Mouse (Mus musculus): ENCODE data around the gene Hipk1. TPM values are rescaled to one million over a fixed set of nuclear protein-coding genes. Genes with fewer than 3 reads are reported as not detected.
"Not testable (repeated sequence)": the region's sequence is repeated elsewhere in the genome, so short reads cannot be mapped to it uniquely, and the experiment has no call there.

Gene Hipk1
- 10 to 100 TPM; 28.8 to 71.0 (median 34.9) TPM for polyA plus RNA-seq (2017; shearing (Covaris generic))

DNA sequence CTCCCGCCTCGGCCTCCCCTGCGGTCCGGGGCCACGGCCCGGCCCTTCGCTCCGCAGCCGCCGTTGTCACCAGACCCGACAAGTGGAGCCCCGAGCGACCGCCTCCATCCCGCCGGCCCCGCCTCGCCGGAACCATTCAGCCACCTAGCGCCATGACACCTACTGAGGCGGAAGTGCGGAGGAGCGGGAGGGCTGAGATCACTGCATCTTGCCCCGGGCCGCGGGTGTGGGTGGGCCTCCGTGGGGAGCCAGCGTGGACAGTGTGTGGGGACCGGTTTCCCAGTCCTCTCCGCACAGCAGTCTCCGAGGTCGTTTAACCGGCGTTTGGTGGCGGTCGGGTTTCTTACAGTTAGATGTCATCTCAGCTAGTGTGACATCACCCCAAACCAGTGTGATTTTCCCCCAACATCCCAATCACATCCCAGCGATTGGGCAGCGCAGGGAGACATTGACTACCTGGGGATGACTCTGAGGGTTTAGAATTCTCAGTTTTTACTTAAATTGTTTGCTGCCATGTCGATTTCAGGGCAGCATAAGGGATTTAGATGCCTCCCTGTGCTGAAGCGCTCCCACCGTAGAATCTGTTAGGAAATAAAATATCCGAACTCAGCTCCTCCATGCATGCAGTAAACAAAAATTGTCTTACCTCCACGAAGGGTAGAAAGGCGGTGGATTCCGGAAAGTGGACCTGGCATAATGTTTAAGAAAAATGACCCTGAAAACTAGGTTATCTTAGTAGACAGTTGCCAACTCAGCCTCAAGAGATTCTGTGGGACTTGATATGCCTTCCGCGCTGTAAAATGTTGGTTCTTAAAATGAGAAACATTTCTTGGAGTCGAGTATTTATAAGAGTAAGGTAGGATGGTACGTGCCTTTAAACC lies at the start of gene Hipk1:
Hipk1 (minus strand) TSS at position 334 of the 881 bp plus-strand sequence.
- ATAC-seq, result peak; percentile 87

DNA sequence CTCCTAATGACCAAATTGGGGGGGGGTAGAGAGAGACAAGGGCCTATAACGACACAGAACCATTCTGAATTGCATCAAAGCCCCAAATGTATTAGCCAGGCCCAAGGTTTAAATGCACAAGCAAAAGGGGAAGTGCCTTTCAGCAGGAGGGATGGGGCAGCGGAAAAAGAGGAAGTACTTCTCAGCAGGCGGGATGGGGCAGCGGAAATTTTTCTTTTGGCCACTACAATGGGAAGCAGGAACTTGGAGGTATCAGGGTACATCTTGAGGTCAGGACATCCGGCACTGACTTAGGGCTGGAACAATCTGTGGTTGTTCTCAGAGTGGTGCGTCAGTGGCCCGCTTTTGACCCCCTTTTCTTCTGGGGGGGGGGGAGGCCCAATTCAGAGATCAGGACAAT lies 49.6 kb upstream of the Hipk1 start:
- not testable (repeated sequence) for ATAC-seq

DNA sequence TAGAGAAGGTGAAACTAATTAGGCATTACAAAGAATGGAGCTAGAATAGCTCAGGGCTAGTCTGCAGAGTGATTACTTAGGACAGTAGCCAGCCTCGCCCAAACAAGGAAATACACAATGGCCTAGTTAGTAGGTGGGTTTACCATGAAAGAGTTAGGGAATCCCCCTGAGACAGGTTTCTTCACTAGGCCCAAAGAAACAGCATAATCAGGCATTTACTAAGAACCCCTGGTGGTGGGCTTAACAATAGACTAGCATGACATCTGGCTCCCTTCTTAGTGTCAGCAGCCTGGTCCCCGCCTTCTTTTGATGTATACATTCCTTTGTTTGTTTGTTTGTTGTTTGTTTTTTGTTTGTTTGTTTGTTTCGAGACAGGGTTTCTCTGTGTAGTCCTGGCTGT lies 48.8 kb upstream of the Hipk1 start:
- ATAC-seq, result not testable (repeated sequence)

DNA sequence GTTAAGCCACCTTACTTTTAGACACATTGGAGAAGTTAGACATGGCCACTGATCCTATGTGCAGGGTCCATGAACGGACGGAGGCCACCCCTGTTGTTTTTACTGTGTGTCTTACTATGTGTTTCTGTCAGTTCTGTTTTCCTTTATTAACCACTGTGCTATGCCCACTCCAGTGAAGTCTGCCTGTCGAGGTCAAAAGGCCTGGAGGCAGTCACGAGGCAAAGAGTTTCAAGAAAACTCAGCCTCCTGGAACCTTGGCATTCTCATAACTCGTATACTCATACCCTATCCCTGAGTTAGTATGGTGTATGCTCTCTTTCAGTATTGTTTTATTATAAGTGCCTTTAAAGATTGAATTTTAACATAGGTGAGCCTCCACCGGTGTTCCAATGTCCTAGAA lies 48.3 kb upstream of the Hipk1 start:
- no peak for ATAC-seq

DNA sequence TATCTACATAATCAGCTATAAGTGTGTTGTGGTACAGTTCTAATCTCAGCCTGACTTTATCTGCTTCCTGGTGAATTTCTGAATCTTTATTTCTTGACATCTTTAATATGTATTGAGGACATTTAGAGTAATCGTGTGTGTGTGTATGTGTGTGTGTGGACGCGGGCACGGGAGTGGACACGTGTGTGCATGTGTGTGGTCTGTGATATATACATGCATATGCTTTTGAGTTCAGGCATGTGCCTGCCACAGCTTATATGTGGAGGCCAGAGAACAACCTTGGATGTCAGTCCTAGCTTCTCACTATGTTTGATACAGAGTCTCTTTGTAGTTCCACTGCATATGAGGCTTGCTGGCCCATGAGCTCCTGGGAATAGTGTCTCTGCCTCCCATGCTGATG lies 45.1 kb upstream of the Hipk1 start:
- no peak for ATAC-seq

DNA sequence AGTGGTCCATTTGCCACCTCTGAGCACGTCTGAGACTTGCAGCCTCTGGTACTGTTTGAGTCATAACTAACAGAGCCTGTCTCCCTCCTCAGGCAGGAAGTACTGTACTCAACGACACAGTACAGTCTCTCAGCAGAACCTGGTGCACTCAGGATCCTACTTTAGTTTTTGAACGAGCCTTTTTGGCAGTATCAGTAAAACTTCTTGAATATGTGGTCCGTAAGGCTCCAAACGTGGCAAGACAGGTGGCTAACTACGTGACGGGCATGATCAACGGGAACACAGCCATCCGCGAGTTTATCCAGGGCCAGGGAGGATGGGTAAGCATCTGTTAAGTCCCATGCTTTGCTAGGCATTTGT lies 44.6 kb upstream of the Hipk1 start:
- peak; percentile 92 for ATAC-seq

DNA sequence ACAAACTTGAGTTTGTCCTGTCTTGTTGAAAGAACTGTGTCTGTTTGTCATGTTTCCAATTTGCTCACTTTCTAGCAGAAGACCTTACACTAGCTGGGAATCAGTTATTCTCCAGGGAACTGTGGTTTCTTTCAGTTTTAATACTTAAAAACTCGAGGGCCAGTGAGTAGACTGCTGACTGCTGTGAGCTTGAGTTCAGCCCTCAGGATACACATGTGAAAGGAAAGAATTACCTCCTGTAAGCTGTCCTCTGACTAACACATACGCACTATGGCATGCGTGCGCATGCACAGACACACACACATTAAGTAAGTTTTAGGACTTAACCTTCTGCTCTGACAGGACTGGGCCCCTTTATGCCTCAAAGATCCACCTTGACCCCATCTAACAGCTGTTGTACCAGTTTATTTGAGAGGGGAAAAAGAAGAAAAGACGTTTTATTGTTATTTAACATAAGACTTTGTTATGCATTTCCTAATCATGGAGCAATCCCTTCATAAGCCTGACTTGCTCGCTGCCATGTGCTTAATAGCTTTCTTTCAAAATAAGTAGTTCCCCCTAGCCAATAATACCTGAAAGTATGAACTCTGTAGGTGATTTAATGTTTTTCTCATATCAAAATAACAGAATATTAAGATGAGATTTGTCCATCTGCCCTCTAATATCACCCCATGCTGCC lies 44.0 kb upstream of the Hipk1 start:
- no peak for ATAC-seq

DNA sequence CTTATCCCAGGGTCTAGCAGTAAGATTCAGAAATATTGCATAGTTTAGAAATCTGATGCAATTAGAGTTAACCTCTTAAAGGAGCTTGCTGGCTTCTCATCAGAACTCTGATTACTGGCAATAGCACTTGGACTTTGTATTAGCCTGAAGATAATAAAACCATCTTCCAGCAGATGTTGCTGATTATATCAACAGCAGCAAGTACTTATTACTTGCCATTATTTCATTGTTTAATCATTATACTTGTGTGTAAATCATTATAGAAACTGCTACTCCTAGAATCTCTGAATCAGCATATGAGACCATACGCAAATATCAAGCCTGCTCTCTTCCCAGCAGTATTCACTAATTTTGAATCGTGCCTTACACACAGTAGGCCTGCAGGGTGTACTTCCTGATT lies 42.6 kb upstream of the Hipk1 start:
- no peak for ATAC-seq

DNA sequence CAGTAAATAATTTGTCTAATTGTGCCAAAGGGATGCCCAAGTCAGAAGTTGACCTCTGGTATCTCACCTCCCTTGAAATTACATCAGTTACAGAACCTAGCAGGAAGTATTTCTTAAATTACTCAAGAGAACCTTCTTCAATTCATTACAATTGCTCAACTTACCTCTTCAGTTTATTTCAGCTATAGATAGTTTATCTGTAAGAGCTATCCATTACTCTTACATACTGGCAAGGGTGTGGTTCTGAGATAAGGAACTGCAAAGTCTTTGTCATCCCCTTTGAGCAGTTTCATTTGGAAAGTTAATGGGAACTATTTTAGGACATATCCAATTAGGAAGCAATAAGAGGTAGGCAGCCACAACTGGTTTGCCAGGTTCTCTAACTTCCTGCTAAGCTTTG lies 41.1 kb upstream of the Hipk1 start, which contains the start of gene Bcl2l15:
Bcl2l15 (plus strand) TSS at position 176 of the 400 bp plus-strand sequence.
- no peak for ATAC-seq

DNA sequence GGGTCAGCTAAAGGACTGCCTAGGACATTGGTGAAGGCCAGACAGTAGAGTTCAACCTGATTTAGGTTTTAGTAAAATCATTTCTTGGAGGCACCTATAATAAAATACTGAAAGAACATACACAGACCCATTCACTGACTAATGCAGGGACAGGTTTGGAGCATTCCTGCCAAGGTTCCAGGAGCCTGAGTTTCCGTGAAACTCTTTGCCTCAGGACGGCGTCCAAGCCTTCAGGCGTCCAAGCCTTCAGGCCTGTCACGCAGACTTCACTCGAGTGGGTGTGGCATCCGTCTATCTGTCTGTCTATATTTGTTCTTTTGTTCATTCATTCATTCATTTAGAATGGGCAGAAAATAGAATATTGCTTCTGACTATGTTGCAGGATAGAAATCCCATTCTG lies 39.8 kb upstream of the Hipk1 start:
- ATAC-seq, result no peak

DNA sequence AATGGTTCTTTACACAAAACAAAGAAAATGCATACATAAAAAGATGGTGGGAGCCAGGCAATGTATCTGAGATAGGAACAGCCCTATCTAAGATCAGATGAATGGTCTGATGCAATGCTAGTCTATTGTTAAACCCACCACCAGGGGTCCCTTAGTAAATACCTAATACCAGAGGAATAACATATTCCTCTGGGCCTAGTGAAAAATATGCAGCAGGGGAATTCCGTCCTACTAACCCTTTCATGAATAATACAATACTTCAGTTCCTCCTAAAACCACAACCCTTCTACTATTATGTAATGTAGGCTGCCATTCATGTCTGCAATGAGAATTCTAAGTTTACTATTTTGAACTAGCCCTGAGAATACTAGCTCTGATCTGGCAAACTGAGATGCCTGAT lies 39.3 kb upstream of the Hipk1 start:
- peak; percentile 80 for ATAC-seq

DNA sequence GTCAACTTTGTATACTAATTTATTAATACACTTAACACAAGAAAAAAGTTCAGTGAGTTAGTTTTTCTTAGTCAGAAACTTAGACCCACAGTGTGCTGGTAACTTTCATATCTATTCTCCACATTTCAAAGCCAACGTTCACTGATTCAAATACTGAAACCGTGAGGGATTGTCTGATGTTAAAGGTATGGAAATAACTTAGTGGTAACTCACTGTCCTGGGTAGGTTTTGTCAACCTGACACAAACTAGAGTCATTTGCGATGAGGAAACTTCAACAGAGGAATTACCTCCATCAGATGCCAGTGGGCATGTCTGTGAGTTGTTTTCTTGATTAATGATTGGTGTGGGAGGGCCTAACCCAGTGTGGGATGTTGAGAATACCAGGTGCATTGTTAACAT lies 37.7 kb upstream of the Hipk1 start:
- ATAC-seq, result peak; percentile 56

DNA sequence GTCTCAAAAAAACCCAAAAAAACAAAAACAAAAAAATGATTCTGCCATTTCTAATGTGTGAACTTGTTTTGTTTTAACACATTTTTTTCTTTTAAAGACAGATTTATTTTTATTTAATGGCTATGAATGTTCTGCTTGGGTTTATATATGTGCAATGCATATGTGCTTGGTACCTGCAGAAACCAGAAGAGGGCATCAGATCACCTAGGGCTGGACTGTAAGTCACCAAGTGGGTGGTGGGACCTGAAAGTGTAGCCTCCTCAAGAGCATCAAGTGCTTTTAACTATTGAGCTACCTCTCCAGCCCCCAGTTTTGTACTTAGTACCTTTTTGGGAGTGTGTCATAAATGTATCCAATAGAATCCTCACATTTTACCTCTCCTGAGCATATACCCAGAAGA lies 36.2 kb upstream of the Hipk1 start:
- no peak for ATAC-seq

DNA sequence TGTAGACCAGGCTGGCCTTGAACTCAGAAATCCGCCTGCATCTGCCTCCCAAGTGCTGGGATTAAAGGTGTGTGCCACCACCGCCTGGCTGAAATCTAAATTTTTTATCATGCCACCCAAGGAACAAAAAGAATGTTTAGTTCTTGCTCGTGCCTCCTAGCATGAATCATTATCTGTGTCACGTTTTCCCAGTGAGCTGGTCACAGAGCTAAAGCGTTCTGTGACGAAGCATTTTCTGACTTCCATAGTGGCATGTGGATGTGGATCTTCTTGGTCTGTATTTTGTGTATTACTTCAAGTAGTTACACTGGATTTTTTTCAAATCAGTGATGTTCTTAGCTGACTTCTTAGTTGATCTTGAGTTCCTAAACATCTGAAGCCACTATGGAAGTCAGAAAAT lies 19.6 kb upstream of the Hipk1 start:
- ATAC-seq, result no peak

DNA sequence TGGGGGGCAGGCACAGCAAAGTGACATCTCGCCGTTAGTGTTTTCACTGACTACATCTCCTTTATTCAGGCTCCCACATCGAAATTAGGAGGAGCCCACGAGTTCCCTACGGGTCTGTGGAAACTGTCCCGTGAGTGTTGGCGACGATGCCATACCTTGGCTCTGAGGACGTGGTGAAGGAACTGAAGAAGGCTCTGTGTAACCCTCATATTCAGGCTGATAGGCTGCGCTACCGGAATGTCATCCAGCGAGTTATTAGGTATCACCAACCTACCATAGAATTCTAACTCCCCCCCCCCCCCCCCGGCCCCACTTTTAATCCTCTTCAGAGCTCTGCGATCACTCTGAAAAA lies 18.4 kb upstream of the Hipk1 start:
- ATAC-seq, result peak; percentile 30

DNA sequence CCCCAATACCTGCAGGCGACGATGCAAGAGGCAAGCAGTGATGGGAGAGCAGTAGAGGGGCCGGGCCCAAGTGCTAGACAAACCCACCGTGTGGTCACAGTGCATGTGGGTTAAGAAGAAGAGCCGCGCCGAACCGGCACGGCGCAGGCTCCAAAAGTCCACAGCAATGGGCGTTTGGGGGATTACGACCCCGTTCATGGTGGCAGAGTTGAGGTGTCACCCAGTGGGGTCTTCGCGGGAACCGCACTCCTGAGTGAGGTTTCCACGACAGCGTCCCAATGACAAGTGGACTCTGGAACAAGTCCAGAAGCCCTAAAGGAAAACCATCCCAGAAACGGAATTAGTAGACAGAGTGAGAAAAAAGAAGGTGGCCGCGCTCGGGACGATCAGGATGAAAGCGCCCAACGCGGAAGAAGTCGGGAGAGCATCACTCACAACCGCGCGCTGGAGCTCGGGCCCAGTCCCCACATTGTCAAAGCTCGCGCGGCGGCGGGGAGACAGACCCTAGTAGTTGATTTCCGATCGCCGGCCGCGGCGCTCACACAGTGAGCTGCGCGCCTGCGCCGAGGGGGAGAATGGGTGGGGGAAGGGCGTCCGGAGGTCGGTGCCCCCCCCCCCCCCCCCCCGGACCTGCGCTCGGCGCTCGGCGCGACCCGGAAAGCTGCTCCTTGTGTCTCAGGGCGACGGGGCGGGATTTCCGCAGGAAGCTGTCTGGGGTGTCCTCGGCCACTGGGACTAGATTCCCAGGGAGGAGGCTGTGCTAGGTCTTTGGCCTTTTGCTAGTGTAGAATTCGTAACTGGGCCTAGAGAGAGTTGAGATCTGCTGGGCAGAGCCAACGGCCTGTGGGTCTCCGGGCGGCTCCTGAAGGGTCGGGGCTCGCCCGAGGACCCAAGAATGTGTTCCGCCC lies 17.8 kb upstream of the Hipk1 start, which contains the start of the genes Dclre1b, Ap4b1 and Gm43064:
Dclre1b (minus strand) TSS at position 554 of the 908 bp plus-strand sequence.
Ap4b1 (plus strand) TSS at position 630 of the 908 bp plus-strand sequence.
Gm43064 (plus strand) TSS at position 683 of the 908 bp plus-strand sequence.
- peak; percentile 89 for ATAC-seq

DNA sequence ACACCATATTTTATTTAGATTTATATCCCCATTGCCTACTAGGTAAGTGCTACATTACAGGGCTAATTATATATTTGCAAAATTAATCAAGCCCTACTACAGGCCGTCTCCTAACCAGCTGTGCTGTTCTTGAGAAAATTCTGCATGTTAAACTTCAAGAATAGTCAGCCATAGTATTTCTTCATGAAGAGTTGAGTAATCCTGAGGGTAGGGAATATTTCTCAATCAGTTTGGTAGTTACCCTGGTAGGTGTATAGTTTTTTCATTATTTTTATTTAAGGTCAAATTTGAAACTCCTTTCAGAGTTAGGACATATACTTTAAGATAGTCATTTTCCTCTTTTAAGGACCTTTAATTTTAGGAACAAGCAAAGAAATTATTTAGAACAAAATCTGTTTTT lies 14.3 kb upstream of the Hipk1 start:
- ATAC-seq, result no peak

DNA sequence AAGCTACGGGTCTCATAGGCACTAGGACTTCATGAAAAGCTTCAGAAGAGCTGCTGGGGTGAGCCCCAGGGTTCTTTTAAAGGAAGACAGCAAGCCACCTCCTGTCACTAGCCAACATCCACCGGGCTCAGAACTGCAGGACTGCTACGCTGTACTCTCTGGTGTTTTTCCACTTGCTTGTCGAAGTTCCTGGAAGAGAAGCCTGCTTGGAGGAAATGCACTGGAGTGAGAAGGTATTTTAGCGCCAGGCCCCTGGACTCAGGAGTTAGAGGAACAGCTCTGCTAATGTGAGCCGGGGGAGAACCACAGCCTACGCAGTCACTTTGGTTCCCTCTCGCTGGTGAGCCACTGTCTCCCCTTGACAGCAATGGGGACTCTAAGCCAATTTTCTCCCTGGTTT lies 11.5 kb upstream of the Hipk1 start:
- ATAC-seq, result peak; percentile 34

DNA sequence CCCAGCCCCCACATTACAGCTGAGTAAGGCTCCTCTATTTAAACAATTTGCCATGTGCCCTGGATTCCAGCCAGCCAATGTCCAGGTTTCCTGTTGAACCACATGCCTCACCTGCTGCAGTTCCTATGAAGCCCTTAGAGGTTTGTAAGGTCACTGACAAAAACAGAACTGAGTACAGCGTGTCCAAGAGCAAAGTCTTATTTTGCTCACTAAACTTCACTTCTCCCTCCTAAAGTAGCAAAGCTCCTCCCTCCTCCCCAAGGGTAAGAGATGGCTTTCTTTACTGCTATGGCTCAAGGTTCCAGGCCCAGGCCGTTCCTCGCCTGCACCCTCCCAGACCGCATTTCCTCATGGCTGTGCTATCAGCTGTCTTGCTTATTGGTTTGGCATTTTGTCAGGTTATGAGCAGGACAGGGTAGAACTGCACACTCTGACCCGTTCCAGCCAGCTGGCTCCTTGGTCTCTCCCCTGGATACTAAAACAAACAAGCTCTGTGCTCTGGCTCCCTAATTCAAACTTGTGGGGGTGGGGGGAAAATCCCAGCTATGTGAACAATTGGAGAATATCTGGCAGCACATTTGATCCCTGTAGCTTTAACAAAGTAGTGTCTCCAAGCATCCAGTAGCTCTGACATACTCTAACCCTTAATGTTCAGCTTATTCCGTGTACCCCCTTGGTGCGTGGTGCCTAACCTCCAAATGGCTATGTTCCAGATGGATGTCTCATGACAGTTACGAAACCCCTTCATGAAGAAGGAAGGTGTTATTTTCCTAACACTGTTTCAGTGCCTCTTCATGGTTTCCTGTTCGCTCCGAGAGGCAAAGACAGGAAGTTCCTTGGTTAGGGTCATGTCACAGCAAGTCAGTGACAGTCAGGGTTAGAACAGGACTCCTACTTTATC lies 10.5 kb upstream of the Hipk1 start:
- peak; percentile 90 for ATAC-seq

DNA sequence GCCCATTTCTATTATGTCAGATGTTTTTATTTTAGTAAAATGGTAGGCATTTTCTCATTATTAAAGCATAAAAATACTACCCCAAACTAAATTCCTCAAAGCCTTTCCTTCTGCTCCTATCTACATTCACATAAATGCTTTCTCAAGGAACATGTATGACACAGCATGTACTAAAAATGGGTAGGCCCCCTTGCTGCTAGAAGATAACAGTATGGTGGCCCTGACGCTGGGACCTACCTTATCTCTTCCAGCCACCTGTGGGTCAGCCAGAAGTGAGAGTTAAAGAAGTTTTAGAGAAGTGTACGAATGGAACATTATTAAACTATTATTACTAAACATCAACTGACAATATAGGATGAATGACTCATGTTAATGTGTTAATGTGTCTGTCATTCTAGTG lies 8.1 kb upstream of the Hipk1 start:
- ATAC-seq, result no peak

DNA sequence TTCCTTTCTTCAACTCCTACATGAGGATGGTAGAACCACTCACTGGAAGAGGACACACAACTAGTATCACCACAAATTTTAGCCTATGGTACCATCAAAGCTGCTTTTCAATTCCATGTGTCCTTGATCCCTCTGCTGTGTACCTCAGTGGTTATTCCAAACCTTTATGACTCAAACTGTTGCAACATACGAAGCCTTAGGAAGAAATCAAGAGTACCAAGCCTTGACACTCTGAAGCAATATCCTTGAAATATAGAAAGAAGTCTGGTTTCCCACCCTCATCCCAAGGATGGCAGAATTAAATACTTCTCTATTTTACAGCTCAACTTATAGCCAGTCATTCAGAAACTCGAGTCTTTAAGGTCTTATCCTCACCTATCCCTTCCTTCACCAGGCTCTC lies 5.0 kb upstream of the Hipk1 start:
- no peak for ATAC-seq

DNA sequence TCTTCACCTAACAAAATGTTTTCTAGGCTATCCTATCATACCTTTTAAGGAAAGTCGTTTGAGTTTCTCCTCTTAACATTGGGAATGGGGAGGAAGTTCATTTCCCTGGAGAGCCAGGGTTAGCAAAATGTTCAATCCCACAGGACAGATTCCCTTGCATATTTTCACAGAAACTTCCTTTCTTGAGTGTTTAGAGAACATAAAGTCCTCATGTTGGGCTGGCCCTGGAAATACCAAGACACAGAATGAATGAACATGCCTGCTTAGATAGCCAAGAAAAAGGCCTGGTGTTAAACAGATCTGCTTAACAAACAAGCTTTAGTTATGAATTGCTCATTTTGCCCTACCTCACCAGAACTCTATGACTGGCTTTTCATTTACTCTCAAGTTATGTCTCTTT lies 1.2 kb upstream of the Hipk1 start:
- ATAC-seq, result no peak

All from inflammation-experienced regulatory T-cells, adult 6 months (primary cell).